Mouse (Mus musculus) adrenal gland, adult 18-20 months (tissue): ENCODE measurements around the gene Mllt1. TPM values are rescaled to one million over a fixed set of nuclear protein-coding genes. Genes with fewer than 3 reads are reported as not detected.

Experiments used
- DNase-seq, 2 experiments: peaks; one replicate each; pipeline ENCODE4 v3.0.0; 2021 to 2022; ENCODE audit warnings: low spot score in 2 of 2
- long read RNA-seq, 2 experiments: library from polyadenylated mRNA; stranded (forward); transcript quantifications; one replicate each; pipeline ENCODE4 v2.0.0; 2021
- total RNA-seq, 2 experiments: library from RNA; stranded (reverse); gene quantifications; 1 replicate in 1 of 2; 2 replicates in 1 of 2; pipeline ENCODE4 v1.2.3; 2021

Gene Mllt1
- 10 to 100 TPM; 31.1 to 32.4 TPM for total RNA-seq
- long read RNA-seq, experiment 1, transcript Mllt1-201 (12 exons, 3,636 nt), result major isoform, 35 of 62 reads
- long read RNA-seq, experiment 1, partial matches to known transcripts, result 17 of 62 reads
- long read RNA-seq, experiment 1, other reads (novel, unspliced or antisense), result 10 of 62 reads
- long read RNA-seq, experiment 2, transcript Mllt1-201 (12 exons, 3,636 nt), result major isoform, 5 of 20 reads
- long read RNA-seq, experiment 2, partial matches to known transcripts, result 6 of 20 reads
- long read RNA-seq, experiment 2, other reads (novel, unspliced or antisense), result 9 of 20 reads

DNA sequence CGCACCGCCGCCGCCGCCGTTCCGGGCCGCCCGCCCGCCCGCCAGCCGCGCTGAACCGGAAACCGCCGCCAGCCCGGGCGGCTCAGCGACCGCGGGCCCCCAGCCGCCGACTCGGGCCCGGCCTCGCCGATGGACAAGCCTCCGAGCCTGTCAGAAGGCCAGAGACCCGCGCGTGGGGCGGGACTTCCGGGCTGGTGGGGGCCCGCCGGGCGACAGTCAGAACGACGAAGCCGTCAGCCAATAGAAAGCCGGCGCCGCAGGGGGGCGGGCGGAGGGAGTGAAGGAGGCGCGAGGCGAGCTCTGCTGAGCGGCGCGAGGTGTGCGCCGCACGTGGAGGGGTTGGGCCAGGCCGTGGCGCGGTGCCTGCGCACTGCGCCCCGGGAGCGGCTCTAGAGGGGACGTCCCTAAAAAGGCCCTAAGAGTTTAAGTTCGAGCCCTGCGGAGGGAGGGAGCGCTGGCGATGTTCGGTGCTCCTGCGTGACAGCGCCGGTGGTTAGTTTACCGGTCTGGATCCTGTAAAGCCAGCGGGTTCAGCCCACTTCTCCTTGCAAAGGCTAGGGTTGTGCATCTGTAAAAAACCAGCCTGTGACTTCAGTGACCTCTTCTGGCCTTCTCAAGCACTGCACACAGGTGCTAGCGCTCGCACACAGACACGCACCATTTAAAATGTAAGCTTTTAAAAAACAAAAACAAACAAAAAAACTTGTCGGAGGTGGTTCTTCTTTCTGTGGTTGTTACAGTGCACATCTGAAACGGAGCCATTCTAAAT, at the start of gene Mllt1:
Gene Mllt1, minus strand, starts transcription at position 53 of the 769 bp plus-strand sequence.
- peak; percentile 98 to 100 for DNase-seq

DNA sequence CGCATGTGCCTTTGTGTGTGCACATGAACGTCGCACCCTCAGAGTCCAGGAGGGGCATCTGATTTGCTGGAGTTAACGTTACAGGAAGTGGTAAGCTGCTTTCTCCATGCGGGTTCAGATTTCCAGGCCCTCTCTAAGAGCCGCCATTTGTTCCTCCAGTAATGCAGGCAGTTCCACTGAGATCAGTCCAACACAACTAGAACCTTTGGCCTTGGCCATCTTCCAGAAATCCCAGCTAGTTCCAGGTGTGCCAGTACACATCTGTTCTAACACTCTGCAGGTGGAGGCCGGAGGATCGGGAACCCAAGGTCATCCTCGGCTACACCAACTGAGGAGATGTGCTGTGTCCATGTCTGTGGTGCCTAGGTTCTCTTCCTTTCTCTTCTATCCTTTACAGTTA, 49.7 kb upstream of the Mllt1 start:
- DNase-seq, result peak in 1 of 2 experiments; percentile 14

DNA sequence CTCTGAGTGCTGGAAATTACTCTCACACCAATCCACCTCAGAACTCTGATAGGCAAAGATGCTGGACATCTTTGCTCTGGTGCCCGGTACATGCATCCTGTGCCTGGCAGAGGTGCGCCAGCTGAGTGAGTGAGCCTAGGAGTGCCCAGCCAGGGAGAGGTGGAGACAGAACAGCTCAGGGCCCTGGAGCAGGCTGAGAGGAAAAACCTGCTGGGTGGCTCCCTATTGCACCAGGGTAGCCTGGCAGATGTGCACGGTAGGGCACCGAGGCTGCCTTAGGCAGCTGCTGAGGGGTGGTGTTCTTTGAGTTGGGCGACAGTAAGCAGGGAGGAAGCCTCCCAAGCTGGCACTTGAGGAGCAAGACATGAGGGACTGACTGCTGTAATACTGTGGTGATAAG, 46.8 kb upstream of the Mllt1 start, which contains the start of gene Acer1:
Gene Acer1, minus strand, starts transcription at position 114 of the 400 bp plus-strand sequence.
- DNase-seq, result peak in 1 of 2 experiments; percentile 11

DNA sequence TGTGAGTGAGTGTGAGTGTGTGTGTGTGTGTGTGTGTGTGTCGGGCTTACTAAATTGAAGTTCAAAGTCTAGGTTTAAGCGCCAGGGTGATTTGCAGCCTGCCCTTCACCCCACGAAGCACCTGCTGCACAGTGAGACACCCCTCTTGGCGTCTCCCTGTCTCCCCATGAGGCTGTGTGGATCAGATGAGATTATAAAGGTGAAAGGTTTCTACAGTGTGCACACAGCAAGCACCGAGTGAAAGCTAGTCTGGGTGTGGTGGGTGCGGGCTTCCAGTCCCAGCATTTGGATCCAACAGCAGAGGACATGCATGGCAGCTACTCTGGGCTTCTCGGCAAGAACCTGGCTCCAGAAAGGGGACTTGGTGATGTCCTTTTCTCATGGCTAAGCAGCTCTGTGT, 45.8 kb upstream of the Mllt1 start:
- peak in 1 of 2 experiments; percentile 11 for DNase-seq

DNA sequence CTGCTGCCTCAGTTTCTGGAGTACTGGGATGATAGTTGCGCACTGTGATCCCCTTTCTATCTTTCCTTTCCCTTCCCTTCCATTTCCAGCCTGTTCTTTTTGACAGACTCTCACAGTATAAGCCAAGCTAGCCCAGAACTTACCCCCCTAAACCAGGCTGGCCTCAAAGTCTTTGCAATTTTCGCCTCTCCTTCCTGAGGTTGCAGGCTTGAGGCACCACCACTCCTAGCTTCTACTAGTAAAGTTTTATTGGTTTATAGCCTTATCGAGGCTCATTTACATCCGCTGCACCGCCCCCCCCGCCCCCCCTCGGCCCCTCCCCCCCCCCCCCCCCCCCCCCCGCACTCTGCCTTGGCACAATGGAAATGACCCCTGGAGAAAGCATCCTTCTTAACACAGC, 44.3 kb upstream of the Mllt1 start:
- no peak for DNase-seq

DNA sequence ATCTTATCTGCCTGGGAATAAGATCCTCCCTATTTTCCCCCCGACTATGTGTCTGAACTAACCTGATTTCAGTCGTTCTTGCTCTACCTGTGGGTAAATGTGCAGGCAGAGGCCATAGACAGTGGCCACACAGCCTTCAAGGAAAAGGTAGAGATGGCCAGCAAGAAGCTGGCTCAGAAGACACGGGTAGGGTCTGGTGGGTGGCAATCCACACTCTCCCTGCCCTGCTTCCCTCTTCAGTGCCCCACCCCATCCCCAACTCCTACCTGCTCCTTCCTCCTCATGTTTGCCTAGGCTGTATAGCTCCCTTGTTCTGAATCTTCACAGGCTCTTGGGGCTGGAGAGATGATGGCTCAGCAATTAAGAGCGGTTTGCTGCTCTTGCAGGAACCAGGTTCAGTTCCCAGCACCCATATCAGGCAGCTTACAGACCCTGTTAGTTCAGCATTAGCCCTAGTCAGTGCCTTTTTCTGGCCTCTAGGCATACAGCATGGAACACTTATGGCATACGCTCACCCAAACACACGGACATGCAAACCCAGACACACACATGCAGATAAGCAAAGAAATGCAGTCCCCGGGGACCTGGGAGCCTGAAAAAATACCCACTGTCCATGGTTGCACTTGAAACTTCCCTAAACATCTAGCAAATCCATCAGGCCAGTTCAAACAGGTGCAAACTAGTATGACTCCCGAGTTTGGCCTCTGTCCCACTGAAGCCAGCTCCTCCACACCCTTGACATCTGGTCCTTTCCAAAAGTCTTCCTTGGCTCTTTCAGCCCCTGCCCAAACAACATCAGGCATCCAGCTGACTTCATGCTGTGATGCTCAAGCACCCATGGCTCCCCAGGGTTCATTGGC, 41.5 kb upstream of the Mllt1 start:
- DNase-seq, result no peak

DNA sequence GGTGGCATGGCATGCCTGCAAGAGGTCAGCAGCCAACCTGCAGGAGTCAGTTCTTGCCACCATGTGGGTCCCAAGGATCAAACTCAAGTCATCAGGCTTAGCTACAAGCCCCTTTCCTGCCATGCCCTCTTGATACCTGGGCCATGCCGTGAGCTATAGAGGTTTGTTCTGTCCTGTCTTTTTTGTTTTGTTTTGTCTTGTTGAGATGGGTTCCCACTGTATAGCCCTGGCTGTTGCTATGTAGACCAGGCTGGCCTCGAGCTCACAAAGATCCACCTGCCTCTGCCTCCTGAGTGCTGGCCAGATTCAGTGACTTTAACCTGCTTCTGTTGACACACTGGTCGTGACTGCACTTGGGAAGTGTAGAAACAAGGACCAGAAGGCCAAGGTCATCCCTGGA, 40.2 kb upstream of the Mllt1 start:
- DNase-seq, result no peak

DNA sequence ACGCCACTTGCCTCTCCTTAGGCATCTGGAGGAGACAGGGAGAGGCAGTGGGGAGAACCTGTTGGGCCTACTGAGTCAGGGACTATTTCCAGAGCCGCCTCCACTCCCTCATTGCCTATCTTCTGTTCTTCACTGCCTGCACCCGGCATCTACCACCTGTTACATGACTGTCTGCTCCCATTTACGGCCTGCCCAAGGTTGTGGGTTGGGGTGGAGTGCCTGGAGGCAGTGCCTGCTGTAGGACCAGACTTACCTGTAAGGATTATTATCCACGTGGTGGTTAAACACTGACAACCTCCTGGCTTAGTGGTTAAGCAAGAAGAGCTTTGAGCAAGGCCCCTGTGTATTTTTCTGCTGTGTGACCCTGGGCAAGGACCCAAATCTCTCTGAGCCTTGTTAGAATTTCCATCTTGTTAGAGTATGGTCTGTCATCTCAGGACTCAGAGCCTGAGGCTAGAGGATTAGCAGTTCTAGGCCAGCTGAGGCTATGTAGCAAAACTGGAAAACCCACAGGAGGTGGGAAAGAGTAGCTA, 39.6 kb upstream of the Mllt1 start:
- no peak for DNase-seq

DNA sequence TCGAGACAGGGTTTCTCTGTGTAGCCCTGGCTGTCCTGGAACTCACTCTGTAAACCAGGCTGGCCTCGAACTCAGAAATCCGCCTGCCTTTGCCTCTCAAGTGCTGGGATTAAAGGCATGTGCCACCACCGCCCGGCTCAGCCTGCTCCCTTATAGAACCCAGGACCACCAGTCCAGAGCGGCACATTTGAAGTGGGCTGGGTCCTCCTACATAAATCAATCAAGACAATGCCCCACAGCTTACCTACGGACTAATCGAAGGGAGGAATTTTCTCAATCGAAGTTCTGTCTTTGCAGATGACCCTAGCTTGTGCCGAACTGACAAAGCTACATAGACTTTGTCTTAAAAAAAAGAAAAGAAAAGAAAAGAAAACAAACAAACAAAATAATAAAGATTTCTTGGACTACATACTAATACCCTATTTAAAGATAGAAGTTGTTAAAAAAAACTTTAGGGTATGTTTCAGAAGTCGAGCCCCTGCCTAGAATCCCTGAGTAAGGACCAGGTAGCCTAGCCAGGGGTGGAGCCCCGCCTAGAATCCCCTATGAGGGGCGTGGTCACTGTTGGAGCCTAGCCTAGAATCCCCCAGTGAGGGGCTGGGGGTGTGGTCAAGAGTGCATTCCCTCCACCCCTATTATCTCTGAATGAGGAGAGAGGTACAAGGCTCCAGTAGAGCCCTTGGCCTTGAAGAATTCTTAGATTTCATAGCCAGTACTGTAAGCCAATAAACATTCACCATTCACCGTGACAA, 38.9 kb upstream of the Mllt1 start:
- DNase-seq, result no peak

DNA sequence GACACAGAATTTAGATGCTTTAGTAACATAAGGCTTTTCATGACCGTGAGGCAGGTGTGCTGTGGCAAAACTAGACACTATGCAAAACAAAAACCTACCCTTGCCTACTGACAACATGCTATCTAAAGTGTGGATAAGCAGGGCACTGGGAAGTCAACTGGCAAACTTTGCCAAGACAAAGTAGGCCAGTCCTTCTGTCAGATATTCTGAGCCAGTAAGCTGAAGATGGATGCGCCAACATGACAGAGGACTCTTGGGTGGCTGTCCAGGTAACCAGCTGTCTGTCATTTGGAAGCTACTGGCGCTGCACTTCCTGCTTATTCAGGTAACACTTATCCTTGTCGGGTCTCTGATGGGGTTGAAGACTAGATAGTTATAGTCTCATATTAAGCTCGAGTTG, 34.9 kb upstream of the Mllt1 start:
- DNase-seq, result no peak

DNA sequence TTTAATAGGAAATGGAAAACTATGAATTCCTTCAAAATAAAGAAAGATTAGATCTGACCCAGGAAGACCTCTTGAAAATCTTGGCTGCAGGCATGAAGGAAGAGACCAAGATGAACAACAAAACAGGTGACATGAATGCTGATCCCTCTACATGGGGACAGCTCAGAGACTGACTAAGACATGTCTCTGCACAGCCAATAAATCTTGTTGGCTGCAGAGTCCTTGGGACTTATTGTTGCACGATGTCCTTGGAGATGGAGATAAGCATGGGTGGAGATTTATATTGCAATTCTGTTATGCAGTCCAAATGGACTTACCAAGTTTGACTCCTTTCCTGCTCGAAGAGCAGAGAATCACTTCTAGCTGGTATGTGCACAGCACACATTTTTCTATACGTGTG, 34.1 kb upstream of the Mllt1 start:
- no peak for DNase-seq

DNA sequence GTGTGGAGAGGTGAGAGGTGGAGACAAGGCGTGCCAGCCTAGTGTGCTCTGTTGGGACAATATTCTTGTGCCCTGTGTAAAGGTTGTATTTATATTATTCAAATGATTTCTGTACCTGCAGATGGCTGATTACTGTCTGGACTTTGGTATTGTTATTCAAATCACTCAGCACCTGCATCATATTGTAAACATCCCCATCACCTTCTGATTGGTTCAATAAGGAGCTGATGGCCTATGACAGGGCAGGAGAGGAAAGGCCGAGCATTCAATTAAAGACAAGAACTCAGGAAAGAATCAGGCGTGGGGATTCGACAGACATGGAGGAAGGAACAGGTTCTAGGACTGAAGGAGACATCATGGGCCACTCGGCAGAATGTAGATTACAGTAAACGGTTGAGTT, 28.4 kb upstream of the Mllt1 start:
- no peak for DNase-seq

DNA sequence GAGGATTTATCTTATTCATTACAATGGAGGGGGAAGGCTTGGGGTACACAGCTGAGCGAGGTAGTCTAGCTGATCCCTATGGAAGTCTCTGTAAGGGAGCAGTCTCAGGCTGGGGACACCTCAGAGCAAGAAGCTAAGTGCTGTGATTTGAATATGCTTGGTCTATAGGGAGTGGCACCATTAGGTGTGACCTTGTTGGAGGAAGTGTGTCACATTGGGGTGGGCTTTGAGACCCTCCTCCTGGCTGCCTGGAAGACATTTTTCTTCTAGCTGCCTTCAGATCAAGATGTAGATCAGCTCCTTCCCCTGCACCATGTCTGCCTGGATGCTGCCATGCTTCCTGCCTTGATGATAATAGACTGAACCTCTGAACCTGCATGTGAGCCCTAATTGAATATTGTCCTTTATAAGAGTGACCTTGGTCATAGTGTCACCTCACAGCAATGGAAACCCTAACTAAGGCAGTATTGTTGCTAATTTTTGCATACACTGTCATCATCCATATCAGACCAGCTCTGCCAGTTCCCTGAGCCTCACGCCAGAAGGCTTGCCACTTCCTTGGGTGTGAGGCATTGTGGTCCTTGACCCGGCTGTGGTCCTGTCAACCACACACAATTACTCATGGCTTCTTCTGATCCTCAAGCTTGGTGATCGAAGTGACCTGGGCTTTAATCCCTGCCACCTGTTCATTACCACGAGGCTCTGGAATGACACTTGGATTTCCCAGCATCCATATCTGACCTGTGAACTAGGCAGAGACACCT, 27.6 kb upstream of the Mllt1 start:
- peak in 1 of 2 experiments; percentile 24 for DNase-seq

DNA sequence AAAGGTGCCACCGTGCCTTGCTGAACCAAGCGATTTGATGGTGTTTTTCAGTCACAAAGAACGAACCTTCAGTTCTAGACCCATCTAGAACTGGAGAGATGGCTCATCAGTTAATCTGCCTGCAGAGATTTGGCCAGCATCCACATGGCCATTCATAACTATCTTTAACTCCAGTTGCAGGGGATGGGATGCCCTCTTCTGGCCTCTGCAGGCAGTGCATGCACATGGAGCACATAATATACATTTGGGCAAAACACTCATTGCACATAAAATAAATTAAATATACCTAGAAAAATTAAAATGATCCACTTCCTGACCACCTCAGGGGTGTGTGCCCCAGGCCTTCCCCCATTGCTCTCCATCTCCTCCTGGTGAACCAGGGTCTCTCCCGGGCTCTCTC, 26.7 kb upstream of the Mllt1 start:
- DNase-seq, result no peak

DNA sequence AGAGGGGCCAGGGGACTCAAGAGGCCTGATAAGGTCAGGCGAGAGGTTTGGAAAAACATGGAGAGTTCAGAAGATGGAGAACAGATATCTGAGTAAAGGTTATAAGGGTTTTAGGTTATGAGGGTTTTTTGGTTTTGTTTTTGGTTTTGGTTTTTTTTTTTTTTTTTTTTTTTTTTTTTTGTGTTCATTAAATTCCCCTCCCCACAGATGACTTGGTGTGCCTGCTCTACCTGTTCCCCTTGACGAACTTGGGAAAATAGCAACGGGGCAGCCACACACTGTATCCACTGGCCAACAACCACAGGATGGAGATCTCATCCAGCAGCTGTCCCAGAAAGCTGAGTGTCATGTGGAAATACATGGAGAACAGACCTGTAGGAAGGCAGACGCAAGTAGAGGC, 23.5 kb upstream of the Mllt1 start:
- no peak for DNase-seq

DNA sequence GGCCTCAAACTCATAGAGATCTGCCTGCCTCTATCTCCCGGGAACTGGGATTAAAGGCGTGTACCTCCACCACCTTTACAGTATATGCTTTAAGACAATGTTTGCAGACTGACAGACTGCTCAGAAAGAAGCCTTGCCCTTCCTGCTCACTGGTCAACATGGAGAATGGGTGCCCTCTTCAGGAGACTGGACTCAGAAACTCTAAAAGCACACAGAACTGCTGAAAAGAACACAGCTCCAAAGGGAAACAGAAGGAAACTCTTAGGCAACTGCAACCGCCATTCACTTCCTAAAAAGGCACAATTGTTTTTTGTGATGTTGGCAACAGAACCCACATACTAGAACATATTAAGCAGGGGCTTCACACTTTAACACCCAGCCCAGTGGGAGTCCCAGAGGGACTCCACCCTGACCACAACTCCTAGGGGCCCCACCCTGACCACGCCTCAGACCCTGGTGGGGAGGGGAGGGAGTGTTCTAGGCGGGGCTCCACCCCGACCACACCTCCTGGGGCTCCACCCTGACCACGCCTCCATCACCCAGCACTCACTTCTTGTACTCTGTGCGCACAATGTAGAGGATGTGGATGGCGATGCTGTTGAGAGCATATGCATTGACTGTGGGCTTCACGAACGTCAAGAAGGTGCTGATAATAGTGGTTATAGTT, 22.7 kb upstream of the Mllt1 start:
- DNase-seq, result no peak

DNA sequence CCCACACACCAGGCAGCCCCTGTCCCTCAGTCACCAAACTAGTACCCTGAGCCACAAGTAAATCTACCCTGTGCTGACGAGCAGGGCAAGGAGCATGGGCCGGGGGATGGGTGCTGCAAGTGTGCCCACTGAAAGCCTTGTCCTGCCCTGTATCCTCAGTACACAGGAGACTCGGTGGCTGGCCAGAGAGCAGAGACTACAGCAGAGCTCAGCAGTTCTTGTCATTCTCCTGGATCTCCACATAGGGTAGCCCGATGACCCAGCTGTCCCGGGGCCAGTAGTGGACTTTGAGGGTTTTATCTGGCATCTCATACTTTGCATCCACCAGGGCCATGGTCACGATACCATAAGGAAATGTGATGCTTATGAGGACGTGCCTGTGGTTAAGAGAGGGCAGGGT, 19.7 kb upstream of the Mllt1 start:
- no peak for DNase-seq

DNA sequence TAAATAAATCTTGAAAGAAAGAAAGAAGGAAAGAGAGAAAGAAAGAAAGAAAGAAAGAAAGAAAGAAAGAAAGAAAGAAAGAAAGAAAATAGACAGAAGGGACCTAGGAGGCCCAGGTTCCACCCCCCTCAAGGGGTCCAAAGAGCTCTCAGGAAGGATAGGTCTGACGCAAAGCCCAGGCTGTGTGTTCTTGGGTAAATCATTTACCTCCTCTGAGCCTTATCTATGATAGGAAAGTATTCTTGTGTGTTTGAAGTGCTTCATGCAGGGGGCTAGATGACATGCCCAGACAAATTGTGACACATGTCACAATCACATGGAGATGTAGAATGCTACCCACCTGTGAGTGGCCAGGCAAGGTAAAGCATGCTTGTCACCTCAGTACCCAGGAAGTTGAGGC, 17.4 kb upstream of the Mllt1 start:
- no peak for DNase-seq

DNA sequence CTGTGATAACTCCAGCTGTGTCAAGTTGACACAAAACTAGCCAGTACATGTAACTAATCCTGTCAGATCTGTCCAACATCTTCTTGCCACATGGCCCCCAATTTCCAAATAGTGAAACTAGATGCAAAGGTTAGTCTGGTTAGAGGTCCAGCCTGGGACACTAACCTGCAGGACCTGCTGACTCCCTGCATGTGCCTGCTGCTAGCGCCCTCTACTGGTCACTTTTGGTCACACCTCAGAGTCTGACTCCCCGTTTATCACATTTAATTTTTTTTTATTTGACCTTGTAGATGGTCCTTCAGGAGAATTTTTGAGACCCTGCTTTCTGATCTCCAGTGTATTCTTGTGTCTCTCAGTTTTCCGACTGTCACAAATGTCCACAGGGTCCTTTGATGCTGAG, 15.7 kb upstream of the Mllt1 start:
- peak; percentile 70 to 71 for DNase-seq
